Mouse (Mus musculus) frontal cortex, adult 2 months (tissue): ENCODE results near the gene Cdk2. TPM values are rescaled to one million over a fixed set of nuclear protein-coding genes. Genes with fewer than 3 reads are reported as not detected.

Experiments
- DNase-seq, 2 experiments: peaks; one replicate each; pipeline ENCODE4 v3.0.0; 2022; ENCODE audit warnings: low spot score in 1 of 2; ENCODE audit errors: extremely low spot score in 1 of 2
- polyA plus RNA-seq: library from polyadenylated mRNA; depleted of rRNA; stranded (reverse); fragments of >200 nt; gene quantifications from 2 replicates; pipeline ENCODE4 v1.2.3, GENCODE M21; 2012

Gene Cdk2
- polyA plus RNA-seq, 1 experiment, result 6.0 TPM

DNA sequence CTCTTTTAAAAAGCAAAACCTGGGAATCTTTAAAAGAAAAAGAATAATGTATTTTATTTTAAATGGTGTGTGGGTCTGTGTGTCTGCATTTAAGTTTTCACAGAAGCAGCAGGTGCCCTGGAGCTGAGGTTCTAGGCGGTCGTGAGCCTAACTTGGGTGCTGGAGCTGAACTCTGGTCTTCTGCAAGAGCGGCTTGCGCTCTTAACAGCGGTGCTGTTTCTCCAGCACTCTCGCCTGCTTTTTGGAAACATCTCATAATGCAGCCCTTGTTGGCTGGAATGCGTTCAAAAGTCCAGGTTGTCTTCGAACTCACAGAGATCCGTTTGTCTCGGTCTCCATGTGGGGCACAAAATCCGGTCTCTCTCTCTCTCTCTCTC lies 474 bp upstream of the Cdk2 start:
- DNase-seq, result no peak

DNA sequence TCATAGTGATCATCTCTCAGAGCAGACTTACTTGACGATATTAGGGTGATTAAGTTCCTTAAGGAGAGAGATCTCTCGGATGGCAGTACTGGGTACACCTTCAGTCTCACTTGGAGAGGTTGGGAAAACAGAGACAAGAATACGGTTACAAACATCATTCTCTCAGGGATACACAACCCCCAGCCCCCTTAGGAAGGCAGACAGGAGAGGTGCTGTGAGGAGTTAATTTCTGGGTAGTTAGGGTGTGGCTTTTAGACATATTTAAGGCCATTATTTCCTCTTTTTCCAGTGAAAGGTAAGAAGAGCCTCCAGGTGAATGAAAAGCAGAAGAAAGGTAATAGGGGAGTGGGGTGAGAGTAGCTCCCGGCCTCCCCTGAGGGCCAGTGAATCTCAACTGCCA lies 936 bp downstream of the Cdk2 start, which contains the start of gene Pmel:
Gene Pmel, plus strand, starts transcription at position 301 of the 400 bp plus-strand sequence.
- no peak for DNase-seq

DNA sequence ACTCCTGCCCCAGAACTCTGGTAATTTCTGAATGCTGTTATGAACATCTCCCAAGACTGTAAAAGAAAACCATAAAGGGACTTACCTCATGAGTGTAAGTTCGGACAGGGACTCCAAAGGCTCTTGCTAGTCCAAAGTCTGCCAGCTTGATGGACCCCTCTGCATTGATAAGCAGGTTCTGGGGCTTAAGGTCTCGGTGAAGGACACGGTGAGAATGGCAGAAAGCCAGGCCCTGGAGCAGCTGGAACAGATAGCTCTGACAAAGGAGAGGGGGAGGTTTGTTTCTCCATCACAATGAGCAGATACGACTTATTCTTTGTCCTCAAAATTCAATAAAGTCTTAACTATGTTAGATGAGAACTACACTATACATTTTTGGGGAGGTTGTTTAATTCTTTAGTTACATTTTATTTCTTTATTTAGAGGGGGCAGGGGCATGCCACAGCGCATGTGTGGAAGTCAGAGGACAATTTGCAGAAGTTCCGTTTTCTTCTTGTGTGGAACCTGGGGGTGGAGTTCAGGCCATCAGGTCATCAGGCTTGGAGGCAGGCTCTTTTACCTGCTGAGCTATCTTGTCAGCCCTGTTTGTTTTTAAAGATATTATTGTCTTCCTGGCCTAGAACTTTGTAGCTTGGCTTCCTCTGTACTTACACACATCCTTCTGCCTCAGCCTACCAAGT lies 2.4 kb downstream of the Cdk2 start:
- DNase-seq, result no peak

DNA sequence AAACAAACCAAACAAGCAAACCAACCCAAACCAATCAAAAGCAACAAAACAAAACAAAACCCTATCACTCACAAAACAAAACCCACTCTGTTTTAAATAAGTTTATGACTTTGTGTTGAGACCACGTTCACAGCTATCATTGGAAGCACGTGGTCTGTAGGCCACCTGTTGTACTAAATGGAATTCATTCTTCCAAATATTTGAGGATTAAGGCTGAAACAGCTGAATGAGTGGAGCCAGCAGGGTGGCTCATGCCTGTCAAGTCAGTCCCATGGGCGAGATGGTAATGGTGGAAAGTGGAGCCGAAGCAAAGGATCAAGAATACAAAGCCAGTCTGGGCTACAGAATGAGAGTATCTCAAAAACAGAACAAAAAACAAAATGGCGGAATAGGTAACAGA lies 4.1 kb downstream of the Cdk2 start:
- DNase-seq, result no peak

DNA sequence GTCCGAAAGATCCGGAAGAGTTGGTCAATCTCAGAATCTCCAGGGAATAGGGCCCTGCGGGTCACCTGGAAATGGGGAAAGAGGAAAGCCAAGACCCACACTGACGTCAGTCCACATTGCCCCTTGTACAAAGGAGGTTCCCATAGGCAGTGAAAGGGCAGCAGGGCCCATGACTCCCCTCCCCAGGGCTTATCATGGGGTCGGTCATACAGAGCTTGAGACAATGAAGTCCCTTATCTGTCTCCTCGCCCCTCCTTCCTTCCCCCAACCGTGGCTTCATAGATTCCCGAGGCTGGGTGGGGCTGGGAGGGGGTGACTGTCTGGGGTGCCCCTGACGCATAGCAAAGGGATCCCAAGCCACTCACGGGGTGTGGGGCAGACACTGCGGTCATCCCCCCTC lies 5.2 kb downstream of the Cdk2 start:
- DNase-seq, result no peak

DNA sequence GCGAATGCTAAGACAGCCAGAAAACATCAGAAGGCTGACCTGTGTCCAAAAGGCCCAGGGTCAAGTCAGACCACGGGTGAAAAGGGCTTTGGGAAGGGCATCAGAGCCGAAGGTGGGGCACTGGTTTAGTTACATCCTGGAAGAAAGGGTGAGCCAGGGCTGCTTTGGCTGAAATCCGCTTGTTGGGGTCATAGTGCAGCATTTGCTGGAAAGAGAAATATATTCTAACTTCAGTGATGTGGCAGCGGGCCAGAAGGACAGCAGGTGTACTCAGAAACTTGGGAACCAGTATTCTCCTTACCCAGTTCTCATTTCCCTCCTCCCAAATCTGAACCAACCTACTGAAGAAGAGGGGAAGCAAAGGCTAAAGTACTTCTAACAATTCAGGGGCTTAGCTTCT lies 5.8 kb downstream of the Cdk2 start:
- DNase-seq, result no peak

DNA sequence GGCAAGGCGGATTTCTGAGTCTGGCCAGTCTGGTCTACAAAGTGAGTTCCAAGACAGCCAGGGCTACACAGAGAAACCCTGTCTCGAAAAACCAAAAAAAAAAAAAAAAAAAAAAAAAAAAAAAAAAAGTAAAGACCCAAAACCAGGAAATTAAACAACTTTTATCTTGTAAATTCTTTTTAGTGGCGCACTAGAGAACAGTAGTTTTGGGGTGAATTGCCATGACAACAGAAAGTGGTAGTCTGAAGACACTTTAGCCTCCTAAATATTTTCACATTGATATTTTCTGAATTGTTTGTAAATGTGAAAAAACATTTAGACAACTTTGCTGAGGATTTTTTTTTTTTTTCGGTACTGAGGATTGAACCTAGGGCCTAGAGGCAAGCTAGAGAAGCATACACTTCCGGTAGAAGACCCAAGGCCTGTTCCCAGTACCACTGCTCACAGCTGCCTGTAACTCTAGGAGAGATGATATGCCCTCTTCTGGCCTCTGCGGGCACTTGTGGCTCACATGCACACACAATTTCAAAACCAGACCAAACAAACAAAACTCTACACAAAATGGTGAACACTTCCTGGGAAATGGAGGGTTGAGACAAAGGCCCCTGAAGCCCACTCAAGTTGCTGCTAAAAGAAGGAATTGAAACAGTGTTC lies 7.6 kb downstream of the Cdk2 start:
- no peak for DNase-seq

DNA sequence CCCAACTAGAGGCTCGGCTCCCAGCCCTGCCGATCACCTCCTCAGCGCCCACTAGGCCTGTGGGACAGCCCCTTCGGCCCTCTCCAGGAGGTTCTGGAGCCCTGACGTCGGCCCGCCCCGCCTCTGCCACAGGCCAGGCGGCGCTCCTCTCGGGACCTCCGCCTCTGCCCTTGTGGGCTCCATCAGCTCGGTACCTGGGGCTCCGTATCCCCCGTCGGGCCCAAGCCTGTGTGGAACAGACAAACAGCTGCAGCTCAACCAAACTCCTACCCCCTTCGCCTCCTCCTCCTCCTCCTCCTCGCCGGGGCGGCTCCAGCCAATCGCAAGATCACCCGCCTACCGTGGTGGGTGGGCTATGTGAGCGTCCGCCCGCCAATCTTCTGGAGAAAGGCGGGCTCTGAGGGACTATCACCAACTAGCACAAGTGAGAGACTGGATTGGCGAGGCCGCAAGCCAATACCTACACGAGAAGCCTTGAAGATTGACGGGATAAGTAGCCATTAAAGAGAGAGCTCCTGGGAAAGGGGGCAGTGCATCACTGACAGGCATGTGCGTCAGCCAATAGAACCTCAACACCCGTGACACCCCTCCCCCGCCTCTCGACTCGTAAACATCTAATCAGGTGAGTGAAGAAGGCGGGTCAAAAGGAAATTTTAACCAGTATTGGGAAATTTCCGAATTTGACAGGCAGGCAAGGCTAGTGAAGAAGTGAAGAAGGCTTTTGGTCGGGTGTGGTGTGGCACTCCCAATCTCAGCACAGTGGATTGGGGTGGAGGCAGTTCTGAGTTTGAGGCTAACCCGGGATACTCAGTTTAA lies 8.6 kb downstream of the Cdk2 start, which contains the start of gene Rab5b:
Gene Rab5b, minus strand, starts transcription at position 273 of the 816 bp plus-strand sequence.
- DNase-seq, result peak; percentile 100

DNA sequence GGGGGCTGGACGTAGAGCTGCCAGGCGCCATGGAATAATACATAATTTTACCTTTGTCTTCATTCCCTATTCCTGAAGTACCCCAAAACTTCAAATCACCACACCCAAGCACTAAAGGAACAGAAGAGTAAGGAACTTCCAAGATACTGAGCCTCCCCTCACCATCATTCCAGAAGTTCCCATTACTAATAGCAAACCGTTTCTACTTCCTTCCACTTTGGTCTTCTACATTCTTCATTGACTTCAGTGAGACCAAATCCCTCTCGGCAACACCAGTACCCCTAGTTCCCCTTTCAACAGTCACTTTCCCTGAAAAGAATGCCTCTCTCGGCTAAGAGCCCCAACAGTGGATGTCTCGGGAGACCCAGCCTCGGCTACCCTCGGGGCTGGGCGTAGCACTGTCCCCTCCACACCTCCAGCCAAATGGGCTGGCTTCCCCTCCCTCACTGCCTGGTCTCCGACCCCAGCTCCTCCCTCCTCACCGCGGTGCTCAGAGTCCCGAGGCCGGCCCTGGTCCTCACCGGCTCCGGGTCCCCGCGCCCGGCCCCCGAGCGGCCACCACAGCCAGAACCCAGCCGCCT lies 9.3 kb downstream of the Cdk2 start:
- no peak for DNase-seq

DNA sequence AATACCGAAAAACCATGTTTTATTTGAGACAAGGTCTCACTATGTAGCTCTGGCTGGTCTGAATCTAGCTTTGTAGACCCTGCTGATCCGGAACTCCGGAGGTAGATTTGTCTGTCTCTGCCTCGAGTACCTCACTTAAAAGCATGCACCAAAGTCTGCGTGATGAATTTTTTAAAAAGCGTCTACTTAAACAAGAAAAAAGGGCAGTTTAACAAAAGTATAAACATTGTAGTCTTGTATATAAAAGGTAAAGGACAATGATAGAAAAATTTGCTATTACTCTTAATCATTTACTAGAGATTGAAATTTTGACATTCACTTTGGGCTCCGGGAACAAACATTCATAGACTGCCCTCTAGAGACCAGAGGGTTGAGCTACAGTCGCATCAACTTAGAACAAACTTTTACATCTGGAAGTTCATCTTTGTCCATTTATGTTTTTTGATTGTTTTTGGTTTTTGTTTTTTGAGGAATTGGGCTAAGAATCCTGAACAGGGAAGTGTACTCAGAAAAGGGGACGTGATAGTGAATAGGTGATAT lies 30.3 kb downstream of the Cdk2 start:
- peak in 1 of 2 experiments; percentile 65 for DNase-seq

DNA sequence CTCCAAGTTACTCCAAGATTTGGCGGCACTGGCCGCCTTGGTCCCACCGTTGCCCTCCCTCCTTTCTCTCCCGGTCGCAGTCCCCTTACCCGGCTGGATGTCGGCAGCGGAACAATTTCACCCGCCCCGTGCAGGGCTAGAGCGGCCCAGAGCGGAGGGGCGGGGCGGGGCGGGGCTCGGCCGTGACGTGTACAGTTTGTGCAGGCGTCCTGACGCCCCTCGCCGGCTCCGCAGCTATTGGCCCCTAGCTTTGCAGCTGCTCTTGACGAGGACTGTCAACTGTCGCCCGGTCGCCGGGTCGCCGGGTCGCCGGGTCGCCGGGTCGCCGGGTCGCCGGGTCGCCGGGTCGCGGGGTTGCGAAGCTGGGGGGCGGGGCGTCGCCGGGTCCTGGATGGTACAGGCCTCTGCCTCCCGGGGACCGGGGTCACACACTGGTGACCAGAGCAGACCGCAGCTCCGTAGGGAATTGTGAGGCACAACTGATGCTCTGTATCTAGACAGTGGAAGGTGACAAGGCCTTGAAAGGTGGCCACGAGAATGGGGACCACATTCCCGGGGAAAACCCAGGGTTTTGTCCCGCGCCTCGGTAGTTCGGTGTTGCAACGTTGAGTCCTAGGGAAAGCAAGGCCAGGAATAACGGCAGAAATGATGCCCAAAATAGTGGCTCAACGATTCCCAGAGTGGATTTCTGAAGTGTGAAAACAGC lies 30.9 kb downstream of the Cdk2 start, which contains the start of gene Suox:
Gene Suox, minus strand, starts transcription at position 311 of the 706 bp plus-strand sequence.
- peak; percentile 67 to 77 for DNase-seq

DNA sequence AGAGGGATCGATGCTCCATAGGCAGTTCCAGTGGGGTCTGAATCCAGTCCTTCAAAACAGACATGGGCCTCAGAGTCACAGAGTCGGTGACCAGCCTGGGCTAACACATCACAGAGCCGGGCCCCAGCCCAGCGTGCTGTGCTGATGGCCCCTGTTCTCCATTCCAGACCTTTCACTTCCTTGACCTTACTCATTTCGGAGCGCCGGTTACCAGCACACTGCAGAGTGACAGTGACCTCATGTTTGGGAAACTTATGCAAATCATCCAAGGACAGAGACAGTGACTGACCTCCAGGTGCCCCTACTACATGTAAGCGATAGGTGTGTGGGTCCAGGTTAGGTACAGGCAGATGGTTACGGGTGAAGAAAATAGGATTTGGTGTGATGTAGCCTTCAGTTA lies 33.7 kb downstream of the Cdk2 start:
- no peak for DNase-seq

DNA sequence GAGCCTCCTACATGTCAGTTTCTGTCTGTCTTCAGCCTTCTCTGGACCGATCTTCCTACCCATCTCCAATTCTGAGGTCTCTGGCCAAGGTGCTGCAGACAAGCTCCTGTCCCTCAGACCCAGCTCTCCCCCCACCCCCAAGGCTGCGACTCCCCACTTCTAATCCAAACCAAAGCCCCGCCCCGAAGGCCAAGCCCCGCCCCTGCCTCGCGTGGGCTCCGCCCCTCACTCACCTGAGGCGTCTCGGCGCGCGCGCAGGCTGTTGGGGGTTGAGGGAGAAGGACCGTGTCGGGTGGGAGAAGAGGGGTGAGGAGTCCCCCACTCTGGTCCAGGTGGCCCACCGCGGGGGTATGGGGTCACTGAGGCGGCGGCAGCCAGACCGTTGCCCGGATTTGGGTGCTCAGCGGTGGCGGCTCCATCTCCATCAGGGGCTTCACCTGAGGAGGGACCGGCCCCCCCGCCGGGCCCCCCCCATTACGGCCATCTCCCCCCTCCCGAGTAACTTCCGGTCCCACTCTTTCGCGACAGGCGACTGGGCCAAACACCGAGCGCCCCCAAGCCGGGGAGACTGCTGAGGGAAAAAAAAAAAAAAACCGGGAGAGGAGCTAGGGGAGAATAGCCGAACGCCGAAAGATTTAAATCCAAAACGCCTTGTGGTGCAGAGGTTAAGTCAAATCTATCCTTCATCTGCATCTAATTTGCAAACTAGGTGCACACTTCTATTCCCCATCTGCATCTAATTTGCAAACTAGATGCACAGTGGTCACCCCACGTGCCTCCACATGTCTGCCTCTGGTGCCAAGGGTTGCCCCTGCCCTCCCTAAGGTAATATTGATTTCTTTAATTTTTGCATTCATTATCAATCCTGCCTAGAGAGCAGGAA lies 35.8 kb downstream of the Cdk2 start:
- DNase-seq, result peak in 1 of 2 experiments; percentile 72

DNA sequence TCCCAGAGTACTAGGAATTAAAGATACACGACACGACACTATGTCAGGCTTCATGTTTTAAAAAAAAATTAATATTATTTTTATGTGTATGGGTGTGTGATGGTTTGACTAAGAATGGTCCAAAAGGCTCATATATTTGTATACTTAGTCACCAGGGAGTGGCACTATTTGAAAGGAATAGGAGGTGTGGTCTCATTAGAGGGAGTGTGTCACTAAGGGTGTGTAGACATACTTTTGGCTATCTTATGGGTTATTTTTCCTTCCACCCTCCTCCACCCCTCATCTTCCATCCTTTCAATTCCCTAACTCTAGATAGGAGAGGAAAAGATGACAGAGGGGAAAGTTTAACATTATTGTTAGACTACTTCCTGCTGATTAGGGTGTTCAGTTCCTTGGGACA lies 39.0 kb downstream of the Cdk2 start:
- DNase-seq, result no peak

DNA sequence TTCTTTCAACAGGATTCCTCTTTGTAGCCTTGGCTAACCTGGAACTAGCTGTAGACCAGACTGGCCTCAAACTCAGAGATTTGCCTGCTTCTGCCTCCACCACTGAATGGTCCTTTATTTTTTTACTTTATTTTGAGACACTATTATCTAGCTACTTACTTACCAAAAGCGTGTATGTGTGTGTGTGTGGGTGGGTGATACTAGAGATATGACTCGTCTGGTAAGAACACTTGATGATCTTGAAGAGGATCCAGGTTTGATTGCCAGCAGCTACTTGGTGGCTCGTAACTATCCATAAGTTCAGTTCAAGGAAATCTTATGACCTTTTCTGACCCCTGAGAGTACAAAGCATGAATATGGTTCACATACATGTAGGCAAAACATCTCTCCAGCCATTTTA lies 39.5 kb downstream of the Cdk2 start:
- DNase-seq, result no peak

DNA sequence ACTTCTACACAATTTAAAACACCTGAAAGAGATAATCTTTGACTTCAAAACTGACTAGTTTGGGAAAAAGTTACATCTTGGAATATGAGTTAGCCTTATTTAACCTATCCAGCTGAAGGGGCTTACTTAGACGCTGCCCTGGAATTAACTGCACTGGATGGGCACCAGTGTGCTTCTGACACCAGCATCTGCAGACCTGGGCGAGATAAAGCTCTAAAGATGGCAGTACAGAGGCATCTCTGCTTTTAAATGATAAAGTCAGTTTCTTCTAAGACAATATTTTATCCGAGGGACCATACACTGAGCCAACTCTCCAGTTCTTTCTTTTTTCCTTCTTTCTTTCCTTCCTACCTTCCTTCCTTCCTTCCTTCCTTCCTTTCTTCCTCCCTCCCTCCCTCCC lies 40.0 kb downstream of the Cdk2 start:
- no peak for DNase-seq

DNA sequence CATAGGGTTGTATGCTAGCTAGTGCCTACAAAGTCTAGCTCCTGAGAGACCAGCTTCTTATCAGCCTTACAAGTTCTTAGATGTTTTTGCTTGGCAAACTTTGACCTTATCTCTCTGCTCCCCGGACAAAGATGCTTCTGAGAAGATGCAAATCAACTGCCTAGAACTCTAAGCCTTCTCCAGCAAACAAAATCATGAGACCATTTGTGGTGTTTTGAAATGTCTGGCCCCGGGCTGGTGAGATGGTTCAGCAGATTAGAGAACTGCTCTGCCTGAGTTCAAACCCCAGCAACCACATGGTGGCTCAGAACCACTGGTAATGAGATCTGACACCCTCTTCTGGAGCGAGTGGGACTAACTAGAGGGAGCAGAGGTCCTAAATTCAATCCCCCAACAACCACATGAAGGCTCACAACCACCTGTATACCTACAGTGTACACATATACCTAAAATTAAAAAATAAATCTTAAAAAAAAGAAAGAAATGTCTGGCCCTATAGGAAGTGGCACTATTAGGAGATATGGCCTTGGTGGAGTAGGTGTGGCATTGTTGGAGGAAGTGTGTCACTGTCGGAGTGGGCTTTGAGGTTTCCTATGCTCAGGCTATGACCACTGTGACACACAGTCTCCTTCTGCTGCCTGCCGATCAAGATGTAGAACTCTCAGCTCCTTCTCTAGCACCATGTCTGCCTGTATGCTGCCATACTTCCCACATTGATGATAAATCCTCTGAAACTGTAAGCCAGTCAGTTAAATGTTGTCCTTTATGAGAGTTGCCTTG lies 41.2 kb downstream of the Cdk2 start:
- no peak for DNase-seq

DNA sequence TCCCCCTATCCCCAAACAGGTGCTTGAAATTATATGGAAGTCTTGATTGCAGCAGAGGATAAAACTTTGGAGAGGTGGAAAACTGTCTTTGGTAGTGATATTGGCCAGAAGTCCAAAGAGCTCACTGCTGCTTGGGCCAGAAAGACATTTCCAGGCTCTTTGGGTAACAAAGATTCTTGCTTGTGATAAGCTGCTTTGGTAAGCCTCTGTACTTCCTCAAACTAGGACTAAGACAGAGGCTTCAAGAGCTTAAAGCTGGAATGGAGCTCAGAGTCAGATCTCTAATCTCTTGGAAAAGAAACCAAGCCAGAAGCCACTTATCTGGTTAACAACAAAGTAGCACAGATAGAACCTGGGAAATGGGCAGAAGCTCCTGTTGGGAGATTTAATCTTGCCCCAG lies 42.4 kb downstream of the Cdk2 start:
- no peak for DNase-seq
